Mouse (Mus musculus) cerebellum, adult 18-20 months (tissue): Measurements from ENCODE around the gene Krit1.
"Not testable (repeated sequence)": the region's sequence is repeated elsewhere in the genome, so short reads cannot be mapped to it uniquely, and the experiment has no call there.

Experiments
- DNase-seq, 2 experiments: peaks; one replicate each; pipeline ENCODE4 v3.0.0; 2021

The Krit1 gene

GRCm38 (mm10) chr5:3802433-3803291, at the start of gene Krit1, which contains the start of gene Ankib1:
Gene Krit1, plus strand, starts transcription at chr5:3803184.
Gene Ankib1, minus strand, starts transcription at chr5:3802925.
- peak; percentile 91 to 92 for DNase-seq

- no peak for DNase-seq
Measured at GRCm38 (mm10) chr5:3771512-3771911, 31.5 kb upstream of the Krit1 start.

- DNase-seq = no peak
Measured at GRCm38 (mm10) chr5:3772017-3772416, 31.0 kb upstream of the Krit1 start.

- no peak for DNase-seq
Measured at GRCm38 (mm10) chr5:3782670-3783069, 20.3 kb upstream of the Krit1 start.

- no peak for DNase-seq
Measured at GRCm38 (mm10) chr5:3783947-3784681, 18.9 kb upstream of the Krit1 start.

- no peak for DNase-seq
Measured at GRCm38 (mm10) chr5:3784751-3785496, 18.1 kb upstream of the Krit1 start.

GRCm38 (mm10) chr5:3787548-3787947, 15.4 kb upstream of the Krit1 start:
- no peak for DNase-seq

- DNase-seq = no peak
Measured at GRCm38 (mm10) chr5:3791048-3791447, 11.9 kb upstream of the Krit1 start.

- not testable (repeated sequence) for DNase-seq
Measured at GRCm38 (mm10) chr5:3797101-3797500, 5.9 kb upstream of the Krit1 start.

GRCm38 (mm10) chr5:3798656-3799055, 4.3 kb upstream of the Krit1 start:
- not testable (repeated sequence) for DNase-seq

- no peak for DNase-seq
Measured at GRCm38 (mm10) chr5:3800041-3800440, 2.9 kb upstream of the Krit1 start.

GRCm38 (mm10) chr5:3800881-3801280, 2.1 kb upstream of the Krit1 start:
- no peak for DNase-seq

- DNase-seq = no peak
Measured at GRCm38 (mm10) chr5:3801672-3802432, 1.1 kb upstream of the Krit1 start.

GRCm38 (mm10) chr5:3803292-3804165, 545 bp downstream of the Krit1 start:
- no peak for DNase-seq

- no peak for DNase-seq
Measured at GRCm38 (mm10) chr5:3808472-3808871, 5.5 kb downstream of the Krit1 start.

- no peak for DNase-seq
Measured at GRCm38 (mm10) chr5:3834107-3834506, 31.1 kb downstream of the Krit1 start.

- no peak for DNase-seq
Measured at GRCm38 (mm10) chr5:3845026-3845425, 42.0 kb downstream of the Krit1 start, which contains the start of gene Lrrd1. Gene Lrrd1, plus strand, starts transcription at chr5:3845173.

- DNase-seq = no peak
Measured at GRCm38 (mm10) chr5:3870161-3870560, 67.2 kb downstream of the Krit1 start.

GRCm38 (mm10) chr5:3872348-3872747, 69.4 kb downstream of the Krit1 start:
- no peak for DNase-seq

- DNase-seq = no peak
Measured at GRCm38 (mm10) chr5:3873485-3873884, 70.5 kb downstream of the Krit1 start.

GRCm38 (mm10) chr5:3886862-3887261, 83.9 kb downstream of the Krit1 start:
- DNase-seq = not testable (repeated sequence)
